Comparison of ENCODE assay signal across 22 mouse cellular contexts in the genomic region with DNA sequence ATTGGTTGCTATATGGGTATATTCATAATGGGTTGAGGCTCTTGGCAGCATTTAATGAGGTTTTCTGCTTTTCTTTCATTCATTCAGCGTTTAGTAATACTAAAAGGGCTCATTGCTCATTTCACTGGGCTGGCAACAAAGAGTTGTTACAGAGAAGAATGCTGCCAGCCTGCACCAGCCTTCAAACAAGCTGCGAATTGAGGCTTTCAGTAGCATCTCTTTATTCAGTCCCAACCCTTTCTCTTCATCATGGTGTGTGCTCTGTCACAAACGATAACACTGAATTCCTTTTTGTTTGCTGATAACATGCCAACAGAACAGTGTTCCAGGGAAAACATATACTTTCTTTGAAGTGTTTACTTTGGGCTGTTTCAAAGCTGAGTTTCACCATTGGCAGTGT.
DNase-seq lines count a peak whose midpoint lies in the region; ATAC-seq lines count a peak whose summit lies in the region.
"Had no signal": no experiment of that assay in that cellular context is flagged by ENCODE, and none has a peak within 500 bp of the region (broad histone marks: within the 10 kb centered on the region; RNA-seq: fewer than 3 reads in every experiment).

No protein-coding gene starts in this region.

- no peak overlapping the region for H3K4me2 ChIP-seq in forebrain, embryonic 15.5 days (replicated peaks)
- H3K4me2 ChIP-seq in forebrain, embryonic 12.5 days, result no peak overlapping the region
- H3K4me2 ChIP-seq in midbrain, embryonic 14.5 days (ENCODE audit: low read length), result no peak overlapping the region
- H3K4me2 ChIP-seq in midbrain, embryonic 16.5 days (ENCODE audit: low read length), result no peak overlapping the region
- no peak overlapping the region for H3K4me2 ChIP-seq in forebrain, embryonic 16.5 days (ENCODE audit: low read length)
- H3K4me2 ChIP-seq: embryonic facial prominence, embryonic 13.5 days; hindbrain, embryonic 12.5 days had no signal

- ATAC-seq in forebrain, embryonic 15.5 days (replicated peaks), result 0 out of 2 replicates have a peak, but pooled peaks have one; percentile 64
- ATAC-seq in forebrain, embryonic 12.5 days (ENCODE audit: low FRiP score), result no peak
- no peak for ATAC-seq in midbrain, embryonic 14.5 days (ENCODE audit: low FRiP score, low TSS enrichment)
- no peak; the same call in 1 of the 2 replicates for ATAC-seq in midbrain, embryonic 16.5 days
- peak; percentile 83 for ATAC-seq in forebrain, embryonic 16.5 days
- ATAC-seq: hindbrain, embryonic 16.5 days had no signal

- no peak overlapping the region for H3K9ac ChIP-seq in forebrain, embryonic 15.5 days (replicated peaks)
- no peak overlapping the region for H3K9ac ChIP-seq in forebrain, embryonic 12.5 days
- no peak overlapping the region for H3K9ac ChIP-seq in midbrain, embryonic 14.5 days (replicated peaks; ENCODE audit: low read length)
- no peak overlapping the region for H3K9ac ChIP-seq in midbrain, embryonic 16.5 days (ENCODE audit: low read depth, low read length)
- H3K9ac ChIP-seq in forebrain, embryonic 16.5 days (replicated peaks; ENCODE audit: low read depth, low read length), result no peak overlapping the region
- H3K9ac ChIP-seq: embryonic facial prominence, embryonic 13.5 days; hindbrain, embryonic 12.5 days had no signal

- H3K36me3 ChIP-seq in forebrain, embryonic 15.5 days, result no peaks in the 10 kb centered on the region
- H3K36me3 ChIP-seq in forebrain, embryonic 12.5 days (replicated peaks), result no peaks in the 10 kb centered on the region
- H3K36me3 ChIP-seq in midbrain, embryonic 14.5 days (ENCODE audit: control insufficient read depth, insufficient read depth, low read length), result no peaks in the 10 kb centered on the region
- no peaks in the 10 kb centered on the region for H3K36me3 ChIP-seq in midbrain, embryonic 16.5 days (ENCODE audit: control insufficient read depth, insufficient read depth, low read length)
- H3K36me3 ChIP-seq in forebrain, embryonic 16.5 days (ENCODE audit: control insufficient read depth, insufficient read depth), result no peaks in the 10 kb centered on the region
- H3K36me3 ChIP-seq: embryonic facial prominence, embryonic 13.5 days; heart, embryonic 10.5 days; hindbrain, embryonic 12.5 days had no signal

- WGBS in forebrain, embryonic 15.5 days, result 19% methylated on average over 3 of the region's 3 CpGs
- 54% methylated on average over 3 of the region's 3 CpGs for WGBS in forebrain, embryonic 12.5 days
- 66% methylated on average over 3 of the region's 3 CpGs for WGBS in midbrain, embryonic 14.5 days
- WGBS in midbrain, embryonic 16.5 days, result 46% methylated on average over 3 of the region's 3 CpGs
- WGBS in forebrain, embryonic 16.5 days, result 20% methylated on average over 3 of the region's 3 CpGs

- H3K9me3 ChIP-seq in forebrain, embryonic 15.5 days, result no peaks in the 10 kb centered on the region
- H3K9me3 ChIP-seq in forebrain, embryonic 12.5 days, result no peaks in the 10 kb centered on the region
- H3K9me3 ChIP-seq in midbrain, embryonic 14.5 days (ENCODE audit: control insufficient read depth, low read length), result no peaks in the 10 kb centered on the region
- H3K9me3 ChIP-seq in midbrain, embryonic 16.5 days (replicated peaks; ENCODE audit: control insufficient read depth, low read length, poor library complexity, severe bottlenecking), result no peaks in the 10 kb centered on the region
- H3K9me3 ChIP-seq in forebrain, embryonic 16.5 days (ENCODE audit: control insufficient read depth, low read length), result no peaks in the 10 kb centered on the region
- H3K9me3 ChIP-seq: embryonic facial prominence, embryonic 13.5 days; heart, embryonic 10.5 days; hindbrain, embryonic 12.5 days had no signal

- DNase-seq in midbrain, embryonic 14.5 days, result peak; percentile 21
- no peak for DNase-seq in embryo, embryonic 9.5 days (ENCODE audit: extremely low spot score)
- DNase-seq: adrenal gland, adult 2 months; adrenal gland, postnatal 25 days; cerebellum, adult 11-12 months; cerebellum, adult 9-10 months; cerebellum, postnatal 25 days; gastrocnemius, adult 2 months; gastrocnemius, postnatal 25 days; heart, adult 11 months; heart, postnatal 10 days; heart, postnatal 4 days; kidney, adult 11 months had no signal

- no peaks in the 10 kb centered on the region for H3K27me3 ChIP-seq in forebrain, embryonic 15.5 days
- H3K27me3 ChIP-seq in forebrain, embryonic 12.5 days, result no peaks in the 10 kb centered on the region
- H3K27me3 ChIP-seq in midbrain, embryonic 14.5 days (ENCODE audit: control insufficient read depth, insufficient read depth, low read length), result no peaks in the 10 kb centered on the region
- H3K27me3 ChIP-seq in midbrain, embryonic 16.5 days (ENCODE audit: control insufficient read depth, insufficient read depth, low read depth, low read length), result no peaks in the 10 kb centered on the region
- no peaks in the 10 kb centered on the region for H3K27me3 ChIP-seq in forebrain, embryonic 16.5 days (replicated peaks; ENCODE audit: control insufficient read depth, insufficient read depth, low read length)
- H3K27me3 ChIP-seq: CH12.LX; embryonic facial prominence, embryonic 13.5 days; hindbrain, embryonic 12.5 days had no signal

- H3K4me3 ChIP-seq in forebrain, embryonic 15.5 days, result no peak overlapping the region
- H3K4me3 ChIP-seq in forebrain, embryonic 12.5 days (replicated peaks), result no peak overlapping the region
- no peak overlapping the region for H3K4me3 ChIP-seq in midbrain, embryonic 14.5 days (replicated peaks; ENCODE audit: low read depth, low read length)
- H3K4me3 ChIP-seq in midbrain, embryonic 16.5 days (ENCODE audit: low read depth, low read length), result no peak overlapping the region
- no peak overlapping the region for H3K4me3 ChIP-seq in forebrain, embryonic 16.5 days (replicated peaks; ENCODE audit: low read length)
- H3K4me3 ChIP-seq: embryonic facial prominence, embryonic 13.5 days; gastrocnemius, adult 2 months; heart, embryonic 10.5 days; hindbrain, embryonic 12.5 days had no signal

- peaks cover 11% of the 10 kb centered on the region; the same call in 1 of the 2 replicates for H3K4me1 ChIP-seq in forebrain, embryonic 15.5 days
- no peaks in the 10 kb centered on the region for H3K4me1 ChIP-seq in forebrain, embryonic 12.5 days
- H3K4me1 ChIP-seq in midbrain, embryonic 14.5 days (ENCODE audit: control insufficient read depth, insufficient read depth, low read length), result no peaks in the 10 kb centered on the region
- no peaks in the 10 kb centered on the region for H3K4me1 ChIP-seq in midbrain, embryonic 16.5 days (ENCODE audit: control insufficient read depth, insufficient read depth, low read length)
- H3K4me1 ChIP-seq in forebrain, embryonic 16.5 days (replicated peaks; ENCODE audit: control insufficient read depth, insufficient read depth, low read length), result 0 out of 2 replicates have a peak, but pooled peaks cover 3% of the 10 kb centered on the region
- H3K4me1 ChIP-seq: embryonic facial prominence, embryonic 13.5 days; hindbrain, embryonic 12.5 days had no signal

- no peak overlapping the region for H3K27ac ChIP-seq in forebrain, embryonic 15.5 days (replicated peaks)
- H3K27ac ChIP-seq in forebrain, embryonic 12.5 days, result no peak overlapping the region
- no peak overlapping the region for H3K27ac ChIP-seq in midbrain, embryonic 14.5 days (replicated peaks; ENCODE audit: low read depth, low read length)
- no peak overlapping the region for H3K27ac ChIP-seq in midbrain, embryonic 16.5 days (ENCODE audit: low read length)
- H3K27ac ChIP-seq in forebrain, embryonic 16.5 days (ENCODE audit: low read length), result no peak overlapping the region; the same call in 1 of the 2 replicates
- H3K27ac ChIP-seq: embryonic facial prominence, embryonic 13.5 days; gastrocnemius, adult 2 months; heart, embryonic 10.5 days; hindbrain, embryonic 12.5 days had no signal

Comparison
In these comparisons a context has a peak if more than half of its experiments do, and no peak if none do; other contexts are left out.
1. ATAC-seq: peak in forebrain, embryonic 15.5 days (single experiment) and forebrain, embryonic 16.5 days (single experiment); none in forebrain, embryonic 12.5 days (single experiment), midbrain, embryonic 14.5 days (single experiment) and midbrain, embryonic 16.5 days (single experiment).